Mouse (Mus musculus): ENCODE data around the gene Cenps. TPM values are rescaled to one million over a fixed set of nuclear protein-coding genes. Genes with fewer than 3 reads are reported as not detected.

Cenps gene
- polyA plus RNA-seq (2012; rRNA removed): 0.19 and 1.2 TPM in 2 replicates

GRCm38 (mm10) chr4:149136982-149137770 is at the start of gene Cenps:
Gene Cenps, minus strand, starts transcription at chr4:149137629.

GRCm38 (mm10) chr4:149166215-149166946 is 29.0 kb upstream of the Cenps start, which contains the start of gene Pgd:
Gene Pgd, minus strand, starts transcription at chr4:149166771.

GRCm38 (mm10) chr4:149126663-149127062 is 10.8 kb downstream of the Cenps start, which contains the start of gene Cort:
Gene Cort, minus strand, starts transcription at chr4:149126763.

GRCm38 (mm10) chr4:149103875-149104561 is 33.4 kb downstream of the Cenps start, which contains the start of gene Dffa:
Gene Dffa, plus strand, starts transcription at chr4:149104146.

GRCm38 (mm10) chr4:149099369-149100017 is 37.9 kb downstream of the Cenps start, which contains the start of gene Pex14:
Gene Pex14, minus strand, starts transcription at chr4:149099876.

Other genes with a start within 250 kb of the Cenps start
- gene Pex14, start 37.8 kb downstream of the Cenps start, polyA plus RNA-seq (2012; rRNA removed): 27.0 and 38.8 TPM in 2 replicates
- gene Dffa, start 33.5 kb downstream of the Cenps start, polyA plus RNA-seq (2012; rRNA removed): 7.7 and 7.9 TPM in 2 replicates
- gene Cort, start 10.9 kb downstream of the Cenps start, polyA plus RNA-seq (2012; rRNA removed): 0.16 TPM in 1 of 2 replicates, not detected in the other
- gene Pgd, start 29.1 kb upstream of the Cenps start, polyA plus RNA-seq (2012; rRNA removed): 161 and 188 TPM in 2 replicates
- 6.7 and 10.9 TPM in 2 replicates for gene Kif1b, start 170.1 kb upstream of the Cenps start, polyA plus RNA-seq (2012; rRNA removed)